Mouse (Mus musculus) myocyte (in vitro differentiated cells): ENCODE results near the gene Kctd5.

Experiments used
- CEBPB ChIP-seq: IDR thresholded peaks from 2 replicates; pipeline ENCODE4 v1.6.1; 2011; ENCODE audit warnings: mild to moderate bottlenecking, moderate library complexity; ENCODE audit not compliant: poor library complexity, insufficient read depth, severe bottlenecking
- POLR2A ChIP-seq: IDR thresholded peaks from one replicate; pipeline ENCODE4 v1.6.1; 2011; ENCODE audit warnings: low read depth, mild to moderate bottlenecking, control low read depth, moderate library complexity; ENCODE audit not compliant: insufficient read length

GRCm38 (mm10) chr17:24057730-24058245 is 15.5 kb downstream of the Kctd5 start:
- no peak for TF ChIP-seq CEBPB
- no peak for TF ChIP-seq POLR2A
